9 mouse cellular contexts compared by ENCODE assay signal in the genomic region with DNA sequence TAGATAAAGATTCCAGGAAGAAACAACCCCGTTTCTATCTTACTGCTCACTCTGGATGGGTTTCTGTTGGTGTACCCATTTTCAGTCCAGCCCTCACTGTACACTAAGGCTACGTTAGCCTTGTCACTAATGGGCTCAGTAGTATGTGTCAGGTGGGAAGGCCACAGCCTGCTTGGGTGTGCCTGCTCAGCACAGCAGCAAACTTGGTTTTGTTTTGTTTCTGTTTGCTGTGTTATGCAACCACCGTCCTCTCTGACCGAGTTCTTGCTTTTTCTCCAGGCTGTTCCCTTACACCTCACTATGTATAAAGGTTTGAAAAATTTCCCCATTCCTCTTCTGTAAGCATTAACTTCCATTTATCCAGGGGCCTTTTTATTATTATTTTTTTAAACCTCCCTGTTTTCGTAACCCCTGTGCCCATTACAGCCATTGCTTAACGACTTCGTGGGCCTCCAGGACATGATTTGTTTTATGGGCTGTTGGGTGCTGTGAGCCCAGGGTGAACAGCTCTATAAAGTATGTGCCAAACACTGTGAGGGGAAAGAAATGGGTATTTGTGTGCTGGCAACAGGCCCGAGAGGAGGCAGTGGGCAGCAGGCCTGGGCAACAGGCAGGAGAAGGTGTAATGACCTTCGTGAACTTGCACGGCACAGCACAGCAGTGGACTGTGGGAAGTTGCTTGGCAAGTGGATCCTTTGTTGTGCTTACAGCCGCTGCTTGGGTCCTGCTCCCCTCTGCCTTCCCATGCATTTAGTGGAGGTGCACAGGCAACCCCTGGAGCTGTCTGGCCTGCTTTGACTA.
DNase-seq lines count a peak whose midpoint lies in the region; ATAC-seq and TF ChIP-seq lines count a peak whose summit lies in the region.
"Had no signal": no experiment of that assay in that cellular context is flagged by ENCODE, and none has a peak within 500 bp of the region (broad histone marks: within the 10 kb centered on the region; RNA-seq: fewer than 3 reads in every experiment).

No protein-coding gene starts in this region.

- no peaks in the 10 kb centered on the region for H3K27me3 ChIP-seq in forebrain, embryonic 13.5 days
- no peaks in the 10 kb centered on the region for H3K27me3 ChIP-seq in forebrain, postnatal 0 days (ENCODE audit: insufficient read depth, low read length)
- H3K27me3 ChIP-seq in neural tube, embryonic 13.5 days: no peaks in the 10 kb centered on the region

- no peak overlapping the region for H3K9ac ChIP-seq in forebrain, embryonic 13.5 days
- no peak overlapping the region for H3K9ac ChIP-seq in forebrain, postnatal 0 days
- no peak overlapping the region for H3K9ac ChIP-seq in neural tube, embryonic 13.5 days

- no peaks in the 10 kb centered on the region for H3K36me3 ChIP-seq in forebrain, embryonic 13.5 days (ENCODE audit: poor library complexity, severe bottlenecking)
- no peaks in the 10 kb centered on the region for H3K36me3 ChIP-seq in forebrain, postnatal 0 days (ENCODE audit: insufficient read depth)
- H3K36me3 ChIP-seq in neural tube, embryonic 13.5 days: no peaks in the 10 kb centered on the region

- DNase-seq in forebrain, postnatal 0 days: no peak
- no peak for DNase-seq in neural tube, embryonic 10.5 days (ENCODE audit: extremely low spot score, low spot score)
- peak; percentile 83 to 85 for DNase-seq in kidney, postnatal 36 days
- DNase-seq in urinary bladder, postnatal 14 days (ENCODE audit: low spot score): peak; percentile 62
- no peak for DNase-seq in cerebellum, postnatal 36 days

- WGBS in forebrain, embryonic 13.5 days: 73% methylated on average over 11 of the region's 11 CpGs
- WGBS in forebrain, postnatal 0 days: 59% methylated on average over 11 of the region's 11 CpGs
- 59% methylated on average over 11 of the region's 11 CpGs for WGBS in neural tube, embryonic 13.5 days

- ATAC-seq in forebrain, embryonic 13.5 days: peak; percentile 41; the same call in 1 of the 2 replicates
- no peak for ATAC-seq in forebrain, postnatal 0 days
- peak; percentile 63 for ATAC-seq in neural tube, embryonic 13.5 days (ENCODE audit: low read depth)
- ATAC-seq in granulocyte monocyte progenitor cell, adult 5-6 weeks (replicated peaks; ENCODE audit: poor library complexity, severe bottlenecking): no peak

- peaks cover 23% of the 10 kb centered on the region for H3K4me1 ChIP-seq in forebrain, embryonic 13.5 days
- H3K4me1 ChIP-seq in forebrain, postnatal 0 days (ENCODE audit: insufficient read depth): no peaks in the 10 kb centered on the region
- H3K4me1 ChIP-seq in neural tube, embryonic 13.5 days (replicated peaks): peaks cover 20% of the 10 kb centered on the region

- H3K9me3 ChIP-seq in forebrain, embryonic 13.5 days (replicated peaks): no peaks in the 10 kb centered on the region
- no peaks in the 10 kb centered on the region for H3K9me3 ChIP-seq in forebrain, postnatal 0 days (ENCODE audit: low read length)
- H3K9me3 ChIP-seq in neural tube, embryonic 13.5 days: no peaks in the 10 kb centered on the region

- no peak overlapping the region for H3K4me2 ChIP-seq in forebrain, embryonic 13.5 days
- no peak overlapping the region for H3K4me2 ChIP-seq in forebrain, postnatal 0 days (ENCODE audit: low read depth)
- no peak overlapping the region for H3K4me2 ChIP-seq in neural tube, embryonic 13.5 days

- H3K27ac ChIP-seq in forebrain, embryonic 13.5 days: peak overlapping the region; percentile 31; the same call in 1 of the 2 replicates
- H3K27ac ChIP-seq in forebrain, postnatal 0 days (ENCODE audit: low read depth, low read length): no peak overlapping the region
- no peak overlapping the region; the same call in 1 of the 2 replicates for H3K27ac ChIP-seq in neural tube, embryonic 13.5 days (replicated peaks)
- H3K27ac ChIP-seq: heart, adult 2 months had no signal

- no peak overlapping the region for H3K4me3 ChIP-seq in forebrain, embryonic 13.5 days
- H3K4me3 ChIP-seq in forebrain, postnatal 0 days (ENCODE audit: low read depth, low read length): no peak overlapping the region
- no peak overlapping the region for H3K4me3 ChIP-seq in neural tube, embryonic 13.5 days
- H3K4me3 ChIP-seq: heart, adult 2 months had no signal

- no peak for TF ChIP-seq CTCF in forebrain, postnatal 0 days (IDR thresholded peaks at IDR 0.05; ENCODE audit: low read depth)

Comparison
In these comparisons a context has a peak if more than half of its experiments do, and no peak if none do; other contexts are left out.
1. ATAC-seq: peak in forebrain, embryonic 13.5 days (single experiment) and neural tube, embryonic 13.5 days (single experiment); none in forebrain, postnatal 0 days (single experiment) and granulocyte monocyte progenitor cell, adult 5-6 weeks (single experiment).
2. DNase-seq: peak in kidney, postnatal 36 days (2 of 2) and urinary bladder, postnatal 14 days (single experiment); none in forebrain, postnatal 0 days (single experiment), neural tube, embryonic 10.5 days (single experiment) and cerebellum, postnatal 36 days (0 of 2).